Mouse (Mus musculus) myocyte (in vitro differentiated cells): Measurements from ENCODE around the gene Gm11273.

Experiments
- CEBPB ChIP-seq: IDR thresholded peaks from 2 replicates; pipeline ENCODE4 v1.6.1; 2011; ENCODE audit warnings: mild to moderate bottlenecking, moderate library complexity; ENCODE audit not compliant: poor library complexity, insufficient read depth, severe bottlenecking
- E2F4 ChIP-seq: IDR thresholded peaks from one replicate; pipeline ENCODE4 v1.6.1; 2011; ENCODE audit warnings: mild to moderate bottlenecking, control low read depth, moderate library complexity; ENCODE audit not compliant: insufficient read depth
- MAX ChIP-seq: IDR thresholded peaks from one replicate; pipeline ENCODE4 v1.6.1; 2011; ENCODE audit warnings: low read depth, mild to moderate bottlenecking, control low read depth
- MYOD1 ChIP-seq, 3 experiments: IDR thresholded peaks; one replicate each; pipeline ENCODE4 v1.6.1; 2011; ENCODE audit warnings: control low read depth in 2 of 3, low read depth in 2 of 3, mild to moderate bottlenecking in 2 of 3, moderate library complexity in 1 of 3; ENCODE audit not compliant: insufficient read length in 2 of 3, control insufficient read depth in 1 of 3
- MYOG ChIP-seq, 3 experiments: IDR thresholded peaks; one replicate each; pipeline ENCODE4 v1.6.1; 2011; ENCODE audit warnings: control low read depth in 2 of 3, low read depth in 2 of 3, mild to moderate bottlenecking in 2 of 3; ENCODE audit not compliant: insufficient read length in 2 of 3, control insufficient read depth in 1 of 3, insufficient read depth in 1 of 3
- POLR2A ChIP-seq: IDR thresholded peaks from one replicate; pipeline ENCODE4 v1.6.1; 2011; ENCODE audit warnings: low read depth, mild to moderate bottlenecking, control low read depth, moderate library complexity; ENCODE audit not compliant: insufficient read length
- POLR2AphosphoS2 ChIP-seq: IDR thresholded peaks from one replicate; pipeline ENCODE4 v1.6.1; 2011; ENCODE audit warnings: low read depth, control low read depth; ENCODE audit not compliant: insufficient read length
- REST ChIP-seq: IDR thresholded peaks from one replicate; pipeline ENCODE4 v1.6.1; 2011; ENCODE audit warnings: mild to moderate bottlenecking, control low read depth, moderate library complexity; ENCODE audit not compliant: insufficient read depth, insufficient read length
- SRF ChIP-seq: IDR thresholded peaks from one replicate; pipeline ENCODE4 v1.6.1; 2011; ENCODE audit warnings: low read depth; ENCODE audit not compliant: control insufficient read depth, insufficient read length
- TCF12 ChIP-seq: IDR thresholded peaks from one replicate; pipeline ENCODE4 v1.6.1; 2011; ENCODE audit warnings: mild to moderate bottlenecking, control low read depth; ENCODE audit not compliant: poor library complexity, insufficient read depth, severe bottlenecking
- TCF3 ChIP-seq: IDR thresholded peaks from one replicate; pipeline ENCODE4 v1.6.1; 2011; ENCODE audit warnings: low read depth, control low read depth; ENCODE audit not compliant: insufficient read length
- USF1 ChIP-seq: IDR thresholded peaks from one replicate; pipeline ENCODE4 v1.6.1; 2011; ENCODE audit warnings: low read depth, mild to moderate bottlenecking, control low read depth, moderate library complexity

DNA sequence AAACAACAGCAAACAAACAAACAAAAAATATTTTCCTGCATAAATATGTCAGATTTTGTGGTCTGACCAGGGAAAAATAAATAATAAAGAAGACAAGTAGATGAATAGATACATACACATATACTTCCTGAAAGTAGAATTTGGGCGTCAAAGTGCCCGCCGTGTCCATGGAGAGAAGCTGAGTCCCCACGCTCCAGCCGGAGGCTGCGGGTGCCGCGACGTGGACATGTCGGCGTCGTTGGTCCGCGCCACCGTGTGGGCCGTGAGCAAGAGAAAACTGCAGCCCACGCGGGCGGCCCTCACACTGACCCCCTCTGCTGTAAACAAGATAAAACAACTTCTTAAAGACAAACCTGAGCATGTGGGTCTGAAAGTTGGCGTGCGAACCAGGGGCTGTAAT is 6.1 kb downstream of the Gm11273 start, which contains the start of gene AK157302:
- TF ChIP-seq USF1 (no peak), E2F4 (no peak), POLR2A (no peak), MYOG (IDR thresholded peaks at IDR 0.05; ENCODE audit: control insufficient read depth in 1 of 3, insufficient read depth in 1 of 3, insufficient read length in 2 of 3, low read depth in 2 of 3) (no peak), TCF12 (no peak), SRF (no peak), MYOD1 (IDR thresholded peaks at IDR 0.05; ENCODE audit: control insufficient read depth in 1 of 3, insufficient read length in 2 of 3, low read depth in 2 of 3) (no peak), MAX (no peak), CEBPB (no peak), REST (no peak), POLR2AphosphoS2 (no peak), TCF3 (no peak)
